Mouse (Mus musculus): ENCODE results near the gene Bcl2l13. TPM values are rescaled to one million over a fixed set of nuclear protein-coding genes. Genes with fewer than 3 reads are reported as not detected.

Gene Bcl2l13
- polyA plus RNA-seq, 1 experiment = 32.8 TPM

DNA sequence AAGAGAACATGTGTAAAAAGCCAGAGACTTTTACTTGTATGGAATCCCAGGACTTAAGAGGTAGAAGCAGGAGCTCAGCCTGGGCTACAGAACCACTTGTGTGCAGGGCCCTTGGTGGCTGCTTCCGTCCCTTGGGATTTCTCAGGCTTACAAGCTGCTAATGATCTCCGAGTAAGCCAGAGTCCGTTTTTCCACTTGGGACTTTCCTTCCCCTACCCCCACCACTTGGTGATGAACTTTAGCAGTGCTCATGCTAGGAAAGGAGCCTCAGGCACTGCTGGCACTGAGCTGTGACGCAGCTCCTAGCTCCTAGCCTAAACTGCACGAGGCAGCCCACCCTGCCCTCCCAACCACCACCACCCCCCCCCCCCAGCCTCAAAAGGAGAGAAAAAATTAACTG is 45.3 kb upstream of the Bcl2l13 start:
- H3ac ChIP-seq (ENCODE audit: control insufficient read depth, insufficient read length) = no peak overlapping the region
- no peaks in the 10 kb centered on the region for H3K27me3 ChIP-seq (ENCODE audit: control insufficient read depth, insufficient read depth, insufficient read length)

DNA sequence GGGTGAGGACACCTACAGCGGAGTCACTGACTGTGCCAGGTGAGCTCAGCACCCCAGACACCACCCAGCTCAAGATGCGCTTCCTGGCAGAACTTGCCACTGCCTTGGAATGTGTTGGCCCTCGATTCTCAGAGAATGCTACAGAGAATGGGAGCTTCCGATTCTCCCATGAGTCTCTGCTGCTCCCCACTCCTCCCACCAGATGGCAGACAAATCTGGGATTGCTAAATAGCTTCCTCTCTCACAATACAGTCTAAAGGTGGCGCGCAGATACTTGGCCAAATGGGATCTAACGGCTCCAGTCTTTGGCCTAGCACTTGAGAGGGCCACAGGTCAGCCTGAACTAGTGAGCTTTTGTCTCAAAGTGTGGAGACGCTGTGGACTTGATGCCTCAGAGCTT is 43.1 kb upstream of the Bcl2l13 start:
- Histone ChIP-seq H3ac (ENCODE audit: control insufficient read depth, insufficient read length) (no peak overlapping the region), H3K79me2 (ENCODE audit: control insufficient read depth, insufficient read depth) (no peaks in the 10 kb centered on the region), H3K27me3 (ENCODE audit: control insufficient read depth, insufficient read depth, insufficient read length) (no peaks in the 10 kb centered on the region), H3K36me3 (ENCODE audit: control insufficient read depth, insufficient read depth) (peaks cover 23% of the 10 kb centered on the region), H3K4me2 (ENCODE audit: low read depth) (no peak overlapping the region), H3K4me3 (no peak overlapping the region)
- TF ChIP-seq MYOG (IDR thresholded peaks at IDR 0.05; ENCODE audit: control insufficient read depth in 1 of 3, insufficient read depth in 1 of 3, insufficient read length in 2 of 3, low read depth in 2 of 3) (no peak), E2F4 (IDR thresholded peaks at IDR 0.05; ENCODE audit: insufficient read depth) (no peak), POLR2A (IDR thresholded peaks at IDR 0.05; ENCODE audit: insufficient read length, low read depth) (no peak), MAX (IDR thresholded peaks at IDR 0.05; ENCODE audit: low read depth) (no peak), TCF3 (IDR thresholded peaks at IDR 0.05; ENCODE audit: insufficient read length, low read depth) (no peak), CEBPB (IDR thresholded peaks at IDR 0.05; ENCODE audit: insufficient read depth, poor library complexity, severe bottlenecking) (no peak), MYOD1 (IDR thresholded peaks at IDR 0.05; ENCODE audit: control insufficient read depth in 1 of 3, insufficient read length in 2 of 3, low read depth in 2 of 3) (no peak), REST (IDR thresholded peaks at IDR 0.05; ENCODE audit: insufficient read depth, insufficient read length) (no peak), POLR2AphosphoS2 (IDR thresholded peaks at IDR 0.05; ENCODE audit: insufficient read length, low read depth) (no peak)

More for the DNA sequence above, 45.3 kb upstream of the Bcl2l13 start:
- no peaks in the 10 kb centered on the region for H3K79me2 ChIP-seq (ENCODE audit: control insufficient read depth, insufficient read depth)
- no peak for TF ChIP-seq USF1 (IDR thresholded peaks at IDR 0.05; ENCODE audit: low read depth)
- TF ChIP-seq TCF12 (IDR thresholded peaks at IDR 0.05; ENCODE audit: insufficient read depth, poor library complexity, severe bottlenecking) = no peak
- no peak for TF ChIP-seq MYOD1 (IDR thresholded peaks at IDR 0.05; ENCODE audit: control insufficient read depth in 1 of 3, insufficient read length in 2 of 3, low read depth in 2 of 3)
- TF ChIP-seq MYOG (IDR thresholded peaks at IDR 0.05; ENCODE audit: control insufficient read depth in 1 of 3, insufficient read depth in 1 of 3, insufficient read length in 2 of 3, low read depth in 2 of 3) = no peak
- TF ChIP-seq MAX (IDR thresholded peaks at IDR 0.05; ENCODE audit: low read depth) = no peak
- TF ChIP-seq POLR2A (IDR thresholded peaks at IDR 0.05; ENCODE audit: insufficient read length, low read depth) = no peak
- TF ChIP-seq SRF (IDR thresholded peaks at IDR 0.05; ENCODE audit: control insufficient read depth, insufficient read length, low read depth) = no peak
- TF ChIP-seq POLR2AphosphoS2 (IDR thresholded peaks at IDR 0.05; ENCODE audit: insufficient read length, low read depth) = no peak
- TF ChIP-seq TCF3 (IDR thresholded peaks at IDR 0.05; ENCODE audit: insufficient read length, low read depth) = no peak
- no peak for TF ChIP-seq E2F4 (IDR thresholded peaks at IDR 0.05; ENCODE audit: insufficient read depth)
- TF ChIP-seq CEBPB (IDR thresholded peaks at IDR 0.05; ENCODE audit: insufficient read depth, poor library complexity, severe bottlenecking) = no peak
- TF ChIP-seq REST (IDR thresholded peaks at IDR 0.05; ENCODE audit: insufficient read depth, insufficient read length) = no peak
- H3K36me3 ChIP-seq (ENCODE audit: control insufficient read depth, insufficient read depth) = peaks cover 9% of the 10 kb centered on the region
- no peak overlapping the region for H3K4me2 ChIP-seq (ENCODE audit: low read depth)
- H3K4me3 ChIP-seq = no peak overlapping the region

DNA sequence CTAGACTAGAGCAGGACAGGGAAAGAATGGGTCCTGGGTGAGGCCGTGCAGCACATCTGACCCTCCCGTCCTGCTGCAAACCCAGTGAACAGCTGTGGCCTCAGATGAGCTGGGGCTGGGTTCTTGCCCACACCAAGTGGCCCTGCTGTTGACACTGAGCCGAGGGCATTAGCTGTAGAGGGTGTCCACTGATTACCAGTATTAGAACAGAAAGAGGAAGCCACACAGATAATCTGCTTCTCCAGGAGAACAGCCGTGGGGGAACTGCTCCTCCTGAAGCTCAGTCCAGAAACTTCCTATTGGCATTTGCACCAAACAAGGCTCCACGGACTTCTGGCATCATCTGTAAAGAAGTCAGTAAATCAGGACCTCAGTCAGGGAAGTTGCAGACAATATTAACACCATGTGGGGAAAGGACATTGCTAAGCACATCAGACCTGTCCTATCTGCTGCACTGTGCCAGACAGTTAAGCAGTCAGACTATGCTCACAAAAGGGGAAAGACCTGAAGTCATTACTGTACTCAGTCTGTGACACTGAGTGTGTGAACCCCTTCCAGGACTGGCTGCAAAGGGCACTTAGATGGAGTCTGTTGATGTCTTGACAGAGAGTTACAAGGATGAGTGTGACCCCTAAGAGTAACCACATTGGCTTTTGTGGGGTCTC is 40.5 kb upstream of the Bcl2l13 start:
- no peaks in the 10 kb centered on the region for H3K79me2 ChIP-seq (ENCODE audit: control insufficient read depth, insufficient read depth)
- TF ChIP-seq TCF3 (IDR thresholded peaks at IDR 0.05; ENCODE audit: insufficient read length, low read depth) = peak; percentile 52
- no peak for TF ChIP-seq MAX (IDR thresholded peaks at IDR 0.05; ENCODE audit: low read depth)
- peak; percentile 46 to 96 (median 76) for TF ChIP-seq MYOD1 (IDR thresholded peaks at IDR 0.05; ENCODE audit: control insufficient read depth in 1 of 3, insufficient read length in 2 of 3, low read depth in 2 of 3)
- TF ChIP-seq MYOG (IDR thresholded peaks at IDR 0.05; ENCODE audit: control insufficient read depth in 1 of 3, insufficient read depth in 1 of 3, insufficient read length in 2 of 3, low read depth in 2 of 3) = peak; percentile 85 to 97 (median 93)
- no peak for TF ChIP-seq SRF (IDR thresholded peaks at IDR 0.05; ENCODE audit: control insufficient read depth, insufficient read length, low read depth)

GRCm38 (mm10) chr6:120796111-120796510 is 39.9 kb upstream of the Bcl2l13 start:
- Histone ChIP-seq H3K4me3 (no peak overlapping the region), H3K36me3 (ENCODE audit: control insufficient read depth, insufficient read depth) (peaks cover 36% of the 10 kb centered on the region), H3K79me2 (ENCODE audit: control insufficient read depth, insufficient read depth) (no peaks in the 10 kb centered on the region), H3K27me3 (ENCODE audit: control insufficient read depth, insufficient read depth, insufficient read length) (no peaks in the 10 kb centered on the region), H3ac (ENCODE audit: control insufficient read depth, insufficient read length) (no peak overlapping the region), H3K4me2 (ENCODE audit: low read depth) (no peak overlapping the region)
- no peak for TF ChIP-seq MYOG (IDR thresholded peaks at IDR 0.05; ENCODE audit: control insufficient read depth in 1 of 3, insufficient read depth in 1 of 3, insufficient read length in 2 of 3, low read depth in 2 of 3)
- no peak for TF ChIP-seq SRF (IDR thresholded peaks at IDR 0.05; ENCODE audit: control insufficient read depth, insufficient read length, low read depth)
- no peak for TF ChIP-seq MAX (IDR thresholded peaks at IDR 0.05; ENCODE audit: low read depth)
- TF ChIP-seq MYOD1 (IDR thresholded peaks at IDR 0.05; ENCODE audit: control insufficient read depth in 1 of 3, insufficient read length in 2 of 3, low read depth in 2 of 3) = no peak
- TF ChIP-seq TCF12 (IDR thresholded peaks at IDR 0.05; ENCODE audit: insufficient read depth, poor library complexity, severe bottlenecking) = no peak
- no peak for TF ChIP-seq REST (IDR thresholded peaks at IDR 0.05; ENCODE audit: insufficient read depth, insufficient read length)
- no peak for TF ChIP-seq TCF3 (IDR thresholded peaks at IDR 0.05; ENCODE audit: insufficient read length, low read depth)
- TF ChIP-seq POLR2AphosphoS2 (IDR thresholded peaks at IDR 0.05; ENCODE audit: insufficient read length, low read depth) = no peak
- no peak for TF ChIP-seq POLR2A (IDR thresholded peaks at IDR 0.05; ENCODE audit: insufficient read length, low read depth)
- no peak for TF ChIP-seq USF1 (IDR thresholded peaks at IDR 0.05; ENCODE audit: low read depth)
- no peak for TF ChIP-seq CEBPB (IDR thresholded peaks at IDR 0.05; ENCODE audit: insufficient read depth, poor library complexity, severe bottlenecking)
- TF ChIP-seq E2F4 (IDR thresholded peaks at IDR 0.05; ENCODE audit: insufficient read depth) = no peak

More for the DNA sequence above, 40.5 kb upstream of the Bcl2l13 start:
- Histone ChIP-seq H3K36me3 (ENCODE audit: control insufficient read depth, insufficient read depth) (peaks cover 36% of the 10 kb centered on the region), H3ac (ENCODE audit: control insufficient read depth, insufficient read length) (no peak overlapping the region), H3K4me2 (ENCODE audit: low read depth) (no peak overlapping the region), H3K27me3 (ENCODE audit: control insufficient read depth, insufficient read depth, insufficient read length) (no peaks in the 10 kb centered on the region), H3K4me3 (no peak overlapping the region)

All from myocyte (in vitro differentiated cells).